Mouse (Mus musculus) hindbrain, embryonic 15.5 days (tissue): ENCODE results near the gene Phf6. TPM values are rescaled to one million over a fixed set of nuclear protein-coding genes. Genes with fewer than 3 reads are reported as not detected.
"Not testable (repeated sequence)": the region's sequence is repeated elsewhere in the genome, so short reads cannot be mapped to it uniquely, and the experiment has no call there.

Experiments used
- ATAC-seq: fragments of 200-750 bp; cut with Nextera tagmentation; 2 replicates; pipeline ENCODE4 v1.8.0; 2017; ENCODE audit warnings: low read depth, moderate number of reproducible peaks, moderate TSS enrichment; ENCODE audit not compliant: low FRiP score
- H3K27ac ChIP-seq: fragments of 300-500 bp; sonication (generic); replicated peaks from 2 replicates; pipeline ENCODE4 v1.5.1; 2015; ENCODE audit warnings: mild to moderate bottlenecking, inconsistent platforms
- H3K27me3 ChIP-seq: fragments of 300-500 bp; sonication (generic); 2 replicates; pipeline ENCODE4 v1.6.1; 2015; ENCODE audit warnings: control low read depth, inconsistent platforms
- H3K36me3 ChIP-seq: fragments of 300-500 bp; sonication (generic); 2 replicates; pipeline ENCODE4 v1.6.1; 2015; ENCODE audit warnings: control low read depth, inconsistent platforms
- H3K4me1 ChIP-seq: fragments of 300-500 bp; sonication (generic); replicated peaks from 2 replicates; pipeline ENCODE4 v1.6.1; 2015; ENCODE audit warnings: control low read depth, inconsistent platforms
- H3K4me2 ChIP-seq: fragments of 300-500 bp; sonication (generic); 2 replicates; pipeline ENCODE4 v1.6.1; 2015; ENCODE audit warnings: moderate library complexity, mild to moderate bottlenecking, inconsistent platforms
- H3K4me3 ChIP-seq: fragments of 300-500 bp; sonication (generic); 2 replicates; pipeline ENCODE4 v1.5.1; 2015; ENCODE audit warnings: mild to moderate bottlenecking, inconsistent platforms
- H3K9ac ChIP-seq: fragments of 300-500 bp; sonication (generic); 2 replicates; pipeline ENCODE4 v1.6.1; 2015; ENCODE audit warnings: inconsistent platforms
- H3K9me3 ChIP-seq: fragments of 300-500 bp; sonication (generic); 2 replicates; pipeline ENCODE4 v1.6.1; 2016; ENCODE audit warnings: control low read depth, inconsistent platforms
- WGBS: fragments of 180-500 bp; shearing (Covaris S2); methylation state at CpG from one replicate; pipeline ENCODE4 v1.1.7; 2015; 5-methylcytosine and 5-hydroxymethylcytosine counted together
- polyA plus RNA-seq: library from polyadenylated mRNA; unstranded; fragments of >200 nt; fragmentation: Nextera tagmentation; extraction: Ambion mirVana; gene quantifications from 2 replicates; pipeline ENCODE4 v1.2.1, GENCODE M21; 2015

Phf6 gene
- polyA plus RNA-seq, 1 experiment from 2014 or later, result 54.4 TPM

GRCm38 (mm10) chrX:52987905-52988783 lies 76.1 kb downstream of the Phf6 start, which contains the start of gene Hprt:
Gene Hprt (plus strand): TSS chrX:52988137.
- Histone ChIP-seq H3K27me3 (no peaks in the 10 kb centered on the region), H3K4me3 (peak within 1 kb of the TSS; percentile 67), H3K4me1 (peaks cover 7% of the 10 kb centered on the region; the same call in 1 of the 2 replicates), H3K4me2 (peak within 1 kb of the TSS; percentile 55), H3K9ac (peak within 1 kb of the TSS; percentile 75), H3K36me3 (no peaks in the 10 kb centered on the region), H3K27ac (peak within 1 kb of the TSS; percentile 90), H3K9me3 (no peaks in the 10 kb centered on the region)
- 25% methylated on average over 63 of the region's 72 CpGs for WGBS
- peak; percentile 97 for ATAC-seq

- WGBS, result 89% methylated on average over 5 of the region's 5 CpGs
- not testable (repeated sequence) for ATAC-seq
Measured at GRCm38 (mm10) chrX:52994726-52995125, 82.7 kb downstream of the Phf6 start.

GRCm38 (mm10) chrX:53004887-53005286 lies 92.8 kb downstream of the Phf6 start:
- not testable (repeated sequence) for H3K9ac ChIP-seq, H3K4me3 ChIP-seq, H3K36me3 ChIP-seq, H3K9me3 ChIP-seq, H3K4me2 ChIP-seq, H3K4me1 ChIP-seq, H3K27ac ChIP-seq, H3K27me3 ChIP-seq, ATAC-seq
- WGBS, result 71% methylated on average over 4 of the region's 4 CpGs

More at GRCm38 (mm10) chrX:52994726-52995125, 82.7 kb downstream of the Phf6 start:
- not testable (repeated sequence) for H3K4me2 ChIP-seq, H3K36me3 ChIP-seq, H3K9me3 ChIP-seq, H3K9ac ChIP-seq, H3K27me3 ChIP-seq, H3K4me1 ChIP-seq, H3K27ac ChIP-seq, H3K4me3 ChIP-seq

- H3K27me3 ChIP-seq, result no peaks in the 10 kb centered on the region
- H3K9ac ChIP-seq, result no peak overlapping the region
- no peak overlapping the region for H3K27ac ChIP-seq
- H3K4me2 ChIP-seq, result no peak overlapping the region
- no peaks in the 10 kb centered on the region for H3K36me3 ChIP-seq
- no peaks in the 10 kb centered on the region for H3K9me3 ChIP-seq
- WGBS, result 58% methylated on average over 3 of the region's 3 CpGs
- no peak for ATAC-seq
- no peaks in the 10 kb centered on the region for H3K4me1 ChIP-seq
- no peak overlapping the region for H3K4me3 ChIP-seq
Measured at GRCm38 (mm10) chrX:53006062-53006461, 94.0 kb downstream of the Phf6 start.

Other genes with a start within 250 kb of the Phf6 start
- gene Ccdc160, start 121.1 kb upstream of the Phf6 start, polyA plus RNA-seq, result 6.9 and 7.5 TPM in 2 replicates
- gene Hprt, start 75.9 kb downstream of the Phf6 start, polyA plus RNA-seq, result 118 and 124 TPM in 2 replicates